Mouse (Mus musculus): ENCODE results near the gene Dek.

GRCm38 (mm10) chr13:47067001-47067400 lies 39.0 kb downstream of the Dek start:
- TF ChIP-seq CTCF (IDR thresholded peaks at IDR 0.05; ENCODE audit: borderline replicate concordance, insufficient read depth, low read length), result no peak
- no peak for TF ChIP-seq POLR2A (IDR thresholded peaks at IDR 0.05; ENCODE audit: low read depth, low read length)
